Mouse (Mus musculus) limb, embryonic 15.5 days (tissue): ENCODE measurements around the gene Zpr1. TPM values are rescaled to one million over a fixed set of nuclear protein-coding genes. Genes with fewer than 3 reads are reported as not detected.

Source experiments
- ATAC-seq: fragments of 200-750 bp; cut with Nextera tagmentation; 2 replicates; pipeline ENCODE4 v1.8.0; 2017; ENCODE audit warnings: low read depth, moderate TSS enrichment; ENCODE audit not compliant: insufficient number of reproducible peaks, low FRiP score, low TSS enrichment
- H3K27ac ChIP-seq: fragments of 300-500 bp; sonication (generic); 2 replicates; pipeline ENCODE4 v1.5.1; 2015; ENCODE audit warnings: moderate library complexity, mild to moderate bottlenecking, inconsistent platforms
- H3K27me3 ChIP-seq: fragments of 300-500 bp; sonication (generic); 2 replicates; pipeline ENCODE4 v1.6.1; 2015; ENCODE audit warnings: inconsistent platforms
- H3K36me3 ChIP-seq: fragments of 300-500 bp; sonication (generic); 2 replicates; pipeline ENCODE4 v1.6.1; 2015; ENCODE audit warnings: inconsistent platforms
- H3K4me1 ChIP-seq: fragments of 300-500 bp; sonication (generic); 2 replicates; pipeline ENCODE4 v1.6.1; 2015; ENCODE audit warnings: inconsistent platforms
- H3K4me2 ChIP-seq: fragments of 300-500 bp; sonication (generic); 2 replicates; pipeline ENCODE4 v1.6.1; 2015; ENCODE audit warnings: mild to moderate bottlenecking, inconsistent platforms
- H3K4me3 ChIP-seq: fragments of 300-500 bp; sonication (generic); 2 replicates; pipeline ENCODE4 v1.5.1; 2015; ENCODE audit warnings: mild to moderate bottlenecking, inconsistent platforms
- H3K9ac ChIP-seq: fragments of 300-500 bp; sonication (generic); 2 replicates; pipeline ENCODE4 v1.6.1; 2015; ENCODE audit warnings: inconsistent platforms
- H3K9me3 ChIP-seq: fragments of 300-500 bp; sonication (generic); 2 replicates; pipeline ENCODE4 v1.6.1; 2016; ENCODE audit warnings: inconsistent platforms
- WGBS: fragments of 180-500 bp; shearing (Covaris S2); methylation state at CpG from one replicate; pipeline ENCODE4 v1.1.7; 2015; 5-methylcytosine and 5-hydroxymethylcytosine counted together
- polyA plus RNA-seq: library from polyadenylated mRNA; unstranded; fragments of >200 nt; fragmentation: Nextera tagmentation; extraction: Ambion mirVana; gene quantifications from 2 replicates; pipeline ENCODE4 v1.2.1, GENCODE M21; 2015

The Zpr1 gene
- polyA plus RNA-seq, 1 experiment from 2014 or later: 56.6 TPM

DNA sequence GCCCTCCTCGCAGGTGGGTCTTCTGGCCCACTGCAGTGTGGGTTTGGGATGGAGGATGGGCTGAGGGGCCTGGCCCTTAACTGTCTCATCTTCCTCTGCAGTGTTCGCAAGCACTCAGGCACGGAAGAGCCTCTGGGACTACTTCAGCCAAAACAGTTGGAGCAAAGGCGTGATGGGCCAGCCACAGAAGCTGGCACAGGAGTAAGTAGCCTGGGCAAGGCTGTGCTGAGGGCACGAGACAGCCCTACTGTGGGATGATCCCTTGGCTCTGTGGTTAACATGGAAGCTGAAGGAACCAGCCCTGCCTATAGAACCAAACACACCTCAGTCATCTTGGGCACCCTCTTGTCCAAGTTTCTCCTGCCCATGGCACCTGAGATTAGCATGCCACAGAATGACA, 3.7 kb upstream of the Zpr1 start:
- H3K4me2 ChIP-seq: no peak overlapping the region
- whole genome bisulfite sequencing: 83% methylated on average over 5 of the region's 5 CpGs
- H3K9ac ChIP-seq: no peak overlapping the region

DNA sequence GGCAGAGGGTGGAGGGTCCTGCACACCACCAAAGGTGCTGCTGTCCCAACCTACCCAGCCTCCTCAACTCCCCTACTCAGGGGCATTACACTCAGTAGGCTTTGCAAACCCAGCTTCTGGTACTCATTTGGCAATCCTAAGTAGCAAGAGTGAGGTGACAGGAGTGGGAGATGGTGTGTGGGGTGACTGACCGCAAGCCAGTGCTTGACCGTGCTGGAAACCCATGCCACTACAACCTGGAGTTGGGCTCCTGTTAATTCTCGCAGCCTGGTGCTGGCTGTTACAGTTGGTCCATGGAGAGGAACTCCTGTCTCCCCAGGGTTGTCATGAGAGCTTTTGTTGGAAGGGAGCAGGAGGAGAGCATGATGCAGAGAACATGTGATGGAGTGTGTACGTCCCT, 2.1 kb upstream of the Zpr1 start:
- H3K9me3 ChIP-seq: no peaks in the 10 kb centered on the region
- no peak overlapping the region for H3K9ac ChIP-seq
- no peak for ATAC-seq
- 90% methylated on average over 4 of the region's 4 CpGs for WGBS
- H3K27ac ChIP-seq: no peak overlapping the region
- no peak overlapping the region for H3K4me3 ChIP-seq
- no peak overlapping the region for H3K4me2 ChIP-seq
- H3K4me1 ChIP-seq: peaks cover 21% of the 10 kb centered on the region
- peaks cover 14% of the 10 kb centered on the region for H3K36me3 ChIP-seq
- H3K27me3 ChIP-seq: peaks cover 20% of the 10 kb centered on the region

More for the DNA sequence above, 3.7 kb upstream of the Zpr1 start:
- no peak overlapping the region for H3K4me3 ChIP-seq
- peaks cover 20% of the 10 kb centered on the region for H3K27me3 ChIP-seq
- H3K27ac ChIP-seq: no peak overlapping the region
- no peaks in the 10 kb centered on the region for H3K36me3 ChIP-seq
- ATAC-seq: no peak
- no peaks in the 10 kb centered on the region for H3K9me3 ChIP-seq
- H3K4me1 ChIP-seq: peaks cover 18% of the 10 kb centered on the region

DNA sequence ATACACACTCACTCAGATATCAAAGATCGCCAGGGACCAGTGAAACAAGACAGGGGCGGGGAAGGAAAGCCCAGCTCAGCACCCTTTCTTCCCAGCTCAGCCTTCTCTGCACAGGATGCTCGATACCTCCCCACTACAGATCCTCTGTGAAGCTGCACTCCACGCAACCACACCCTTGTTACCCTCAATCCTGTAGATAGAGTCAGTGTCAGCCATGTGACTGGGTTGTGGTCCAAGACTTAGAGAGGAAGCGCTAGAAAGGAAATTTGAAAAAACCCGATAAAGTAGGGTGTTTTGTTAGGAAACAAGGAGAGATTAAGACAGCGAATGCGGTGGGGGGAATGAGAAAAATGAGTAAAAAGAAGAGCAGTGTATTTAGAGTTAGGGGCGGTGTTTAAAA, 794 bp upstream of the Zpr1 start:
- Histone ChIP-seq H3K4me1 (peaks cover 21% of the 10 kb centered on the region), H3K27me3 (peaks cover 20% of the 10 kb centered on the region), H3K4me3 (peak overlapping the region; percentile 80; the same call in 1 of the 2 replicates), H3K9me3 (no peaks in the 10 kb centered on the region), H3K36me3 (peaks cover 27% of the 10 kb centered on the region), H3K4me2 (no peak overlapping the region), H3K9ac (no peak overlapping the region), H3K27ac (no peak overlapping the region)
- no peak for ATAC-seq
- 86% methylated on average over 9 of the region's 9 CpGs for WGBS

DNA sequence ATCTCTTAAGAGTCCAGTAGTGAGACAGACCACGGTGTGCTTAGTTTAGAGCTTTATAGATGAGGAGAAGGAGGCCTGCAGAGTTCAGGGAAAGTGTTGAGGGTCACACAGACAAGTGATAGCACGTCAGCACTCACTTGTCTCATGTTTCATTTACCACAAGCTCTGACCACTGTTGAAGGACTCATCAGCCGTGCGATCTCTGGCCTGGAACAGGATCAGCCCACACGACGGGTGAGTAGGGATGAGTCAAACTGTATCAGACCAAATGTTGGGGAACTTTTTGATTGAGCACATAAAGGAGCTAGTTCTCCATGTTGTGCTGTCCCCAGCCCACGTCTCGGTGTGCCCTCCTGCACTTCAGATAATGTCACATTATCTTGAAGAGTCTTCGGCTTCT, 1.6 kb downstream of the Zpr1 start:
- H3K9me3 ChIP-seq: no peaks in the 10 kb centered on the region
- H3K36me3 ChIP-seq: peaks cover 47% of the 10 kb centered on the region
- H3K4me3 ChIP-seq: no peak overlapping the region
- peaks cover 21% of the 10 kb centered on the region for H3K4me1 ChIP-seq
- H3K9ac ChIP-seq: no peak overlapping the region
- WGBS: 87% methylated on average over 9 of the region's 9 CpGs
- H3K27me3 ChIP-seq: peaks cover 13% of the 10 kb centered on the region
- ATAC-seq: no peak
- H3K27ac ChIP-seq: no peak overlapping the region
- 0 out of 2 replicates have a peak overlapping the region, but pooled peaks have one; percentile 74 for H3K4me2 ChIP-seq

DNA sequence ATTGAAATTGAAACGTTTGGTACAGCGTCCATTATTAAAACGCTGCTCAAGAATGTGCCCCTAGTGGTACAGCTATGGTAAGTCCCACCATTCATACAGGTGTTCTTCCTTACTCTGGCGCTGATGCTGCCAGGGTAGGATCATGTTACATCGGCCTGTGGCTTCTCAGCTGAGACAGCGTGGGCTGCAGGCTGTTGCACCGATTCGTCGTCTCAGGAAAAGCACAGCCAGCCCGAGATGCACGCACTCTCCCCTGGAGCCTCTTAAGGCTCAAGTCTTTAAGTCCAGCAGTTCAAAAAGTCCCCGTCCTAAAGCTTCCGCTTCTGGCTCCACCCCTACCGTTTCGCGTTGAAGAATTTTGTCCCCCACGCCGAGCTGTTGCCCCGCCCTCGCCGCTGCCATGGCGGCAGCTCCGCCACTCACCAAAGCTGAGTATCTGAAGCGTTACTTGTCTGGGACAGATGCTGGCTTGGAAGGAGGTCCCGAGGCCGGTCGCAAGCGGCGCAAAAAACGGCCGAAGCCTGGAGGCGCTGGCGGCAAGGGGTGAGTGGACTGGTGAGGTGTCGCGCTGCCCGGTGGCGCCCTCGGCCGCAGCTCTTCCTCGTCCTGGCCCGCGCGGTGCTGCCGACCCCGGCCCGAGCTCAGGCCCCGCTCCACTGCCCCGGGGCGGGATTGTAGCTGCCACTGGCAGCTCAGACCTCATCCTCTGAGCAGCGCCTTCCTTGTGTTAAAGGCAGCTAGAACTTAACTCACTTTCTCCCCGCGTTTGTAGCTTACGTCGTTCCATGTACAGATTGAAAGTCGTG, 10.0 kb downstream of the Zpr1 start, which contains the start of gene Bud13:
Bud13 (plus strand) TSS at position 378 of the 806 bp plus-strand sequence.
- Histone ChIP-seq H3K9me3 (no peaks in the 10 kb centered on the region), H3K27me3 (no peaks in the 10 kb centered on the region), H3K9ac (peak within 1 kb of the TSS; percentile 71), H3K27ac (peak within 1 kb of the TSS; percentile 89), H3K36me3 (peaks cover 52% of the 10 kb centered on the region), H3K4me2 (peak within 1 kb of the TSS; percentile 61), H3K4me1 (peaks cover 8% of the 10 kb centered on the region), H3K4me3 (peak within 1 kb of the TSS; percentile 75)
- peak; percentile 88 for ATAC-seq
- WGBS: under 1% methylated on average over 55 of the region's 55 CpGs

DNA sequence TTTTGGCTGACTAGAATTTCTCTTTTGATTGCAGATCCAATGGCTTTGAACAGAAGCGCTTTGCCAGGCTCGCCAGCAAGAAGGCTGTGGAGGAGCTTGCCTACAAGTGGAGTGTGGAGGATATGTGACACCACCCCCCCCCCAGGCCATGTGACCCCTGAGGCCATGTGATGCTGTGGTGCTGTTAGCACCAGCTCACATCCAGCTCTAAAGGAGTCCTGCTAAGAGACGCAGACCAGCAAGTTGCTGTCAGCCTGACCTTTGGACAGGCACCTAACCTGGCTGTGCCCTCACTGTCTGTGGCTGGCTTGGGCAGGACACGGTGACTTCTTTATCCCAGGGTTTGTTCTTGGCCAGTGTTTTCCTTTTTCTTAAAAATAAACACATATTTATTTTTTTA, 25.5 kb downstream of the Zpr1 start:
- Histone ChIP-seq H3K27me3 (no peaks in the 10 kb centered on the region), H3K36me3 (peaks cover 58% of the 10 kb centered on the region), H3K4me2 (no peak overlapping the region), H3K4me1 (no peaks in the 10 kb centered on the region), H3K27ac (no peak overlapping the region), H3K4me3 (no peak overlapping the region), H3K9ac (no peak overlapping the region), H3K9me3 (no peaks in the 10 kb centered on the region)
- no peak for ATAC-seq
- WGBS: 86% methylated on average over 4 of the region's 4 CpGs

DNA sequence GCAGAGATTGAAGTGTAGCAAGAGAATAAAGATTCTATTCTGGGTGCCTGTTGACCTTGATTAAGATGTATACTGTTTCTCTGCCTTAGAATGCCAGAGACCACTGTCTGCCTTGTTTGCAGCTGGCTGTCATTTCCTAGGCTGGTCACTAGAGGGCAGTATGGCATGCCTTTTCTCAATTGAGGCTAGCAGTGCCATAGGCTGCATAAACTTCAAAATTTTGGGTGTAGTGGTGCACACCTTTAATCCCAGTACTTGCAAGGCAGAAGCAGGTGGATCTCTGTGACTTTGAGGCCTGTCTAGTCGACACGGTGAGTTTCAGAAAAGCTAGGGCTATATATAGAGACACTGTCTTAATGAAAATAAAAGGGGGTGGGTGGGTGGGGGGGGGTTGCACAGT, 29.3 kb downstream of the Zpr1 start:
- Histone ChIP-seq H3K27ac (no peak overlapping the region), H3K4me2 (no peak overlapping the region), H3K9ac (no peak overlapping the region), H3K27me3 (0 out of 2 replicates have a peak, but pooled peaks cover 2% of the 10 kb centered on the region), H3K4me1 (no peaks in the 10 kb centered on the region), H3K9me3 (no peaks in the 10 kb centered on the region), H3K4me3 (no peak overlapping the region), H3K36me3 (peaks cover 29% of the 10 kb centered on the region)
- no peak for ATAC-seq
- WGBS: 6% methylated on average over 2 of the region's 2 CpGs

DNA sequence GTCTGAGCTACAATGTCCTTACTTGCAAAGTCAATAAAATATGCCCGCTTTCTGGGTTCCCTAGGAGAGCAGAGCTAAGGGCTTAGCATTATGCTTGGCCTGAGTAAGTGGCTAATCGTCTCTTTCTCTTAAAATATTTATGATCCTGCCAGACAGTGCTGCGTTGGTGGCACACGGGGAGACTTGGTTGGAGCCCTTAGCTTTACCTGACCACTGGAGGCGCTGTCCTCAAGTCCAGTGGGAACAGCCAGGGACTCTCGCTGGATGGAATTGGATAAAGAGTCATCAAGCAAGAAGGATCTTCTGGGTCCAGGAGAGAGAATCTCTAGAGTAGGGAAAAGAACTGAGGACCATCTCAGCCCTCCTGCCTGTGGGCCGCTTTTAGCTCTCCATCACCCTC, 36.3 kb downstream of the Zpr1 start:
- Histone ChIP-seq H3K27me3 (0 out of 2 replicates have a peak, but pooled peaks cover 3% of the 10 kb centered on the region), H3K27ac (no peak overlapping the region), H3K36me3 (no peaks in the 10 kb centered on the region), H3K4me3 (no peak overlapping the region), H3K4me1 (peaks cover 3% of the 10 kb centered on the region; the same call in 1 of the 2 replicates), H3K9ac (no peak overlapping the region), H3K4me2 (no peak overlapping the region), H3K9me3 (no peaks in the 10 kb centered on the region)
- WGBS: 9% methylated on average over 7 of the region's 7 CpGs
- no peak for ATAC-seq

DNA sequence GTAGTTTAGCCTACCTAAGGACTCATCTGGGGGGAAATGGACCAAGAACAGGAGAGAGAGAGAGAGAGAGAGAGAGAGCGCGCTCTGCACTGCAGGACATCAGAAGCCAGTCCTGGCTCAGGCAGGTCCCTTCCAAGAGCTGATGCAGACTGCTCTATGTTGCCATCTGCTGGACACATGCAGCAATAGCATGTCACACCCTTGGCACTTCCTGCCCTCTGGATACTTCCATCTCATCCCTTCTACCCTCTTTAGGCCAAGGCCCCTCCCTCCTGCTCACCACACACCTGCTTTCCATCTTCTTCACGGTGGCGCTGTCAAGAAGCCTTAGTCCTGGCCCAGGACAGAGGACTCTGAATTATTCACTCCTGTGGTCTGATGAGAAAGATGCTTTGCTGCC, 41.6 kb downstream of the Zpr1 start:
- H3K4me3 ChIP-seq: no peak overlapping the region
- WGBS: 5% methylated on average over 4 of the region's 4 CpGs
- H3K27ac ChIP-seq: no peak overlapping the region
- 0 out of 2 replicates have a peak, but pooled peaks cover 3% of the 10 kb centered on the region for H3K4me1 ChIP-seq
- no peaks in the 10 kb centered on the region for H3K9me3 ChIP-seq
- H3K9ac ChIP-seq: no peak overlapping the region
- no peaks in the 10 kb centered on the region for H3K27me3 ChIP-seq
- H3K36me3 ChIP-seq: no peaks in the 10 kb centered on the region
- no peak overlapping the region for H3K4me2 ChIP-seq
- no peak; the same call in 1 of the 2 replicates for ATAC-seq

DNA sequence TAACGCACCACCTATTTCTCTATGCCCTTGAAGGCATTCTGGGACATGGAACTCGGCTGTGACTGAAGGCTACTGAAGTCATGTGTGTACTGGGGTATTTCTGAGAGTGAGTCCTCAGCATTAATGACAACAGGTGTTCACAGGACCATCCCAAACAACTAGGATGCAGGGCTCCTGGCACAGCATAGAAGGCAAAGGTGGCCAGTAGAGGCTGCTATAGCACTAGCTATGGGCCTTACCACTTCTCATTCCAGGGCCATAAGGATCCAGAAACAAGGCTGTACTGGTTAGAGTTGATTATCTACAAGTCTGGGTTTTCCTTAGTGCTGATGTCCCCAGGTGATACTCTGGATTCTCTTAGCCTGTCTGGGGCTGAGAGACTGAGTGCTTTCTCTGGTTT, 42.1 kb downstream of the Zpr1 start:
- H3K4me3 ChIP-seq: no peak overlapping the region
- no peak overlapping the region for H3K27ac ChIP-seq
- H3K27me3 ChIP-seq: no peaks in the 10 kb centered on the region
- no peaks in the 10 kb centered on the region for H3K9me3 ChIP-seq
- 0 out of 2 replicates have a peak, but pooled peaks cover 3% of the 10 kb centered on the region for H3K4me1 ChIP-seq
- no peak overlapping the region for H3K4me2 ChIP-seq
- ATAC-seq: no peak
- H3K9ac ChIP-seq: no peak overlapping the region
- no peaks in the 10 kb centered on the region for H3K36me3 ChIP-seq
- 44% methylated on average over 2 of the region's 2 CpGs for WGBS

DNA sequence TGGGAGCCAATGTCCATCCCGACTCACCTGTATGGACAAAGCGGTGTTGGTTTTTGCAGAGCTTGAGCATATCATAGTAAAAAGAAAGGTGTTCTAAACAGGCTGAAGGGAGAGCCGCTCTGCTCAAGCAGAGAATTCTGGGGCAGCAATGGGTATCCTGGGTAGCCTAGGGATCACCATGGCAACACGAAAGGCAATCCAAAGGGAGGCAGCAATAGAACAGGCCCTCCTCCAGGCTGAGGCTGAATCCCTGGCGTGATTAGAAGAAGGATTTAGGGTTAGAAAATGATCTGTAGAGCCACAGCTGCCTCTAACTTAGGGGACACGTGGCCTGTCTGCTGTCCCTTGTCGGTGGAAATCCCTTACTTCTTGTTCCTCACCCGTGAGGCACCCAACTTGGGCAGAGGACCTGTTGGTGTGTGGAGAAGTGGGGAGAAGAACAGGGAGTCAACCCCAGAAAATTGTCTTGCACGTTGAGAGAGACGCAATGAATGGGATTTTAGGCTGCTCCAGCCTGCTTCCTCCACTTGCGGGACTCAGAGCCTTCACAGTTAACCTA, 43.0 kb downstream of the Zpr1 start:
- Histone ChIP-seq H3K4me2 (no peak overlapping the region), H3K4me3 (no peak overlapping the region), H3K27ac (no peak overlapping the region), H3K4me1 (0 out of 2 replicates have a peak, but pooled peaks cover 3% of the 10 kb centered on the region), H3K36me3 (no peaks in the 10 kb centered on the region), H3K9ac (no peak overlapping the region), H3K27me3 (no peaks in the 10 kb centered on the region), H3K9me3 (no peaks in the 10 kb centered on the region)
- no peak for ATAC-seq
- WGBS: 52% methylated on average over 11 of the region's 11 CpGs

DNA sequence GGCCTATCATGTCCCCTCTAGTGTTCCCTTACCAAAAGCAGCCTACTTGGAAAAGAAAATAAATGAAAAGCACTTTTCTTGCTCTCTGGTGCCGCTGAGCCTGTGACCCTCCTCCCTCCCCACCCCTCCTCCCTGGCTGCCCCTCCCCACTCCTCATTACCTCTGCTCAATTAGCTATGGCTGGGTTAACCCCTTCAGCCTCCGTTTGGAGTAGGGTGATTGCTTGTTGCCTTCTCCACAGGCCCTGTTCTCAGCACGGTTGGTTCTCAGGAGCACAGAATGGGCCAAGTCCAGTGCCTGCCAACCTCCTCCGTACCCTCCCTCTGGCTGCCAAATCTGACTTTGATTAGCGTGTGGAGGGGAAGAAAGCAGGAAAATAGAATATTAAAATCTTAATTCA, 43.5 kb downstream of the Zpr1 start:
- no peaks in the 10 kb centered on the region for H3K36me3 ChIP-seq
- no peak overlapping the region for H3K4me2 ChIP-seq
- WGBS: 20% methylated on average over 5 of the region's 5 CpGs
- ATAC-seq: no peak
- no peaks in the 10 kb centered on the region for H3K9me3 ChIP-seq
- H3K9ac ChIP-seq: no peak overlapping the region
- no peaks in the 10 kb centered on the region for H3K27me3 ChIP-seq
- no peak overlapping the region for H3K4me3 ChIP-seq
- 0 out of 2 replicates have a peak, but pooled peaks cover 3% of the 10 kb centered on the region for H3K4me1 ChIP-seq
- H3K27ac ChIP-seq: no peak overlapping the region
